Mouse (Mus musculus): ENCODE data around the gene Dhrs13. TPM values are rescaled to one million over a fixed set of nuclear protein-coding genes. Genes with fewer than 3 reads are reported as not detected.

Gene Dhrs13
- polyA plus RNA-seq, 1 experiment from 2014 or later: 18.0 TPM

DNA sequence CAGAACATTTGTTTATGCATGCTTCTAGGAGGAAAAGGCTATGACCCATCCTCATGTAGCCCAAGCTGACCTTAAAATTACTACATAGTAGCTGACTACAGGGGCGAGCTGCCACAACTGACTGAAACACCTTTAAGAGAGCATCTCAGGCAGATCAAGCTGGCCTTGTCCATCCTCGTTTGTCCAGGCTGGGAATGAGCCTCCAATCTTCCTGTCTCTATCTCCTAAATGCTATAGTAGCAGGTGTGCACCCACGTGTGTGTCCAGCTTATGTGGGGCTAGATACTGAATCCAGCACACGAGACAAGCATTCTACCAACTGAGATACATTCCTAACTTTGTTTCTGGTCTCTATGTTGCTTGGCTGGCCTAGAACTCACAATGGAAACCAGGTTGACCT lies 42.6 kb downstream of the Dhrs13 start:
- H3K9me3 ChIP-seq: no peaks in the 10 kb centered on the region
- H3K27ac ChIP-seq: no peak overlapping the region
- no peak overlapping the region for H3K9ac ChIP-seq
- no peak overlapping the region for H3K4me3 ChIP-seq (replicated peaks)
- H3K4me1 ChIP-seq (replicated peaks): peaks cover 7% of the 10 kb centered on the region; the same call in 1 of the 2 replicates
- ATAC-seq: no peak
- H3K36me3 ChIP-seq: peaks cover 31% of the 10 kb centered on the region
- 86% methylated on average over 4 of the region's 4 CpGs for WGBS
- H3K4me2 ChIP-seq (replicated peaks): no peak overlapping the region
- no peaks in the 10 kb centered on the region for H3K27me3 ChIP-seq (replicated peaks)

DNA sequence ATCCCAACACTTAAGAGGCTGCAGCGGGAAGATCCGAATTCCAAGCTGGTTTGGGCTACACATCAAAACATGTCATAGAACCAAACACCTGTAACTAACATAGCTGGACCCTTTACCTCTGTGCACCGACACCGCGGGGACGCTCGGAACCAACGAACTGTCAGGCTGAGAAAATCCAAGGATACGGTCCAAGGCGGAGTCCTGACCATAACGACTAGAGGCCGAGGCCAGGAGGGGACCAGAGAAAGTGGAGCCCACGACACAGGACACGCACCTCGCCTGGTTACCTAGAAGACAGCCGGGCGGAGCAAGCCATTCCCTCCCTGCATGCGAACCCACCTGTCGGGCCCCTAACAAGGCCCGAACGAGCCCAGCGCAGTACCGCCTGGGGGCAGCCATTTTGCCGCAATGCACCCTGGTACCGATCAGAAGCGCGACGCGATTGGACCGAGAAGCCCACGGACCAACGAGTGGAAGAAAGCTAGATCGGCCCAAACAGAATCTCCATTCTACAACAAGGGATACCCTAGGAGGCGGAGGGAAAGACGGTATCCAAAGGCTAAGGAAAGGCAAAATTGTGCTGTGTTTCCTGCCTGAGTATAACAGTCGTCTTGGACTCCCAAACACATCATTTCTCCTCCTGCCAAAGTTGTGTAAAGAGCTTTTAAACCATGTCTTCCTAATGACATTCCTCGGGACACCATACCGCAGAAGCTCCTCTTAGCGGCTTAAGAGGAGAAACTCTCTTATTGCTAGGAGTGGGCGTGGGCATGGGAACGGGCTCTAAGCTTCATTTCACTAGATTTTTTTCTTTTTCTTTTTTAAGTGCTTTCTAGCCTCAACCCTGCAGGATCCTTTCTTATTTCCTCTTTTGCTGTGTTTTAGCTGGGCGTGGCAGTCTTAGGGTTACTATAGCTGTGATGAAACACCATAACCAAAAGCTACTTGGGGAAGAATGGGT lies 48.2 kb downstream of the Dhrs13 start, which contains the start of gene Eral1:
Eral1 (minus strand) TSS at position 423 of the 961 bp plus-strand sequence.
- Histone ChIP-seq H3K9me3 (no peaks in the 10 kb centered on the region), H3K36me3 (peaks cover 12% of the 10 kb centered on the region)
- WGBS: 1% methylated on average over 42 of the region's 42 CpGs

DNA sequence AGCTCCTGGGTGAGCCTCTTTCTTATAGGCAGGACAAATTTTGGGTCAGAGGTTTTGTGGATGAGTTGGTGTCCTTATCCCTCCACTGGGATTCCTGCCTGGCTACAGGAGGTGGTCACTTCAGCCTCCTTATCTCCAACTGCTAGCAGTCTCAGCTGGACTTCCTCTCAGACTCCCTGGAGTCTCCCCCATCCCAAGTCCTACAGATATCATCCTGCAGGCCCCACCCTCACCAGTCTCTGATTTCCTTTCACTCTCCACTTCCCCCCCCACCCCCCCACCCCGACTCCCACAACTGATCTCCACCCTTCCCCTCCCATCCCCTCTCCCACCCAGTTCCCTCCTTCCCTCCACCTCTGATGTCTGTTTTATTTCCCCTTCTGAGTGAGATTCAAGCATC lies 51.5 kb downstream of the Dhrs13 start:
- no peak overlapping the region for H3K9ac ChIP-seq
- peaks cover 12% of the 10 kb centered on the region for H3K4me1 ChIP-seq (replicated peaks)
- no peak overlapping the region for H3K4me2 ChIP-seq (replicated peaks)
- H3K4me3 ChIP-seq (replicated peaks): no peak overlapping the region
- no peak overlapping the region for H3K27ac ChIP-seq
- WGBS: 55% methylated on average over 1 of the region's 1 CpGs
- no peaks in the 10 kb centered on the region for H3K36me3 ChIP-seq
- no peak for ATAC-seq
- no peaks in the 10 kb centered on the region for H3K9me3 ChIP-seq
- H3K27me3 ChIP-seq (replicated peaks): no peaks in the 10 kb centered on the region

More for the DNA sequence above, 48.2 kb downstream of the Dhrs13 start, which contains the start of gene Eral1:
- Histone ChIP-seq H3K4me2 (replicated peaks) (peak within 1 kb of the TSS; percentile 69), H3K9ac (peak within 1 kb of the TSS; percentile 87), H3K4me3 (replicated peaks) (peak within 1 kb of the TSS; percentile 85), H3K27me3 (replicated peaks) (no peaks in the 10 kb centered on the region), H3K4me1 (replicated peaks) (peaks cover 12% of the 10 kb centered on the region), H3K27ac (peak within 1 kb of the TSS; percentile 27)
- ATAC-seq: peak; percentile 98

GRCm38 (mm10) chr11:78086925-78087479 lies 54.9 kb downstream of the Dhrs13 start:
- Histone ChIP-seq H3K4me1 (replicated peaks) (no peaks in the 10 kb centered on the region), H3K4me2 (replicated peaks) (no peak overlapping the region), H3K4me3 (replicated peaks) (no peak overlapping the region), H3K36me3 (no peaks in the 10 kb centered on the region), H3K27me3 (replicated peaks) (no peaks in the 10 kb centered on the region), H3K27ac (no peak overlapping the region), H3K9ac (no peak overlapping the region), H3K9me3 (no peaks in the 10 kb centered on the region)
- WGBS: 73% methylated on average over 4 of the region's 4 CpGs
- ATAC-seq: no peak

MicroRNA genes within 50 kb of the gene (microRNA counts, 519-probe panel; counts per million panel counts)
- microRNA mmu-miR-144: 3,678 counts per million, percentile 89 among the panel's probes with 10 or more counts
- microRNA mmu-miR-451: 3,261 counts per million, percentile 82 among the panel's probes with 10 or more counts

Other genes with a start within 250 kb of the Dhrs13 start
- gene Gm10277, start 244.5 kb upstream of the Dhrs13 start, polyA plus RNA-seq (2015; fragmentation: Nextera tagmentation; extraction: Ambion mirVana): 0.93 and 1.5 TPM in 2 replicates
- 29.8 and 36.1 TPM in 2 replicates for gene Pipox, start 138.2 kb upstream of the Dhrs13 start, polyA plus RNA-seq (2015; fragmentation: Nextera tagmentation; extraction: Ambion mirVana)
- gene Sez6, start 101.5 kb upstream of the Dhrs13 start, polyA plus RNA-seq (2015; fragmentation: Nextera tagmentation; extraction: Ambion mirVana): 0.95 and 1.2 TPM in 2 replicates
- gene Phf12, start 49.5 kb upstream of the Dhrs13 start, polyA plus RNA-seq (2015; fragmentation: Nextera tagmentation; extraction: Ambion mirVana): 12.8 and 13.5 TPM in 2 replicates
- 44.0 and 44.2 TPM in 2 replicates for gene Flot2, start 5.7 kb downstream of the Dhrs13 start, polyA plus RNA-seq (2015; fragmentation: Nextera tagmentation; extraction: Ambion mirVana)
- gene Eral1, start 48.1 kb downstream of the Dhrs13 start, polyA plus RNA-seq (2015; fragmentation: Nextera tagmentation; extraction: Ambion mirVana): 30.8 and 31.6 TPM in 2 replicates
- 13.1 and 13.3 TPM in 2 replicates for gene Fam222b, start 62.4 kb downstream of the Dhrs13 start, polyA plus RNA-seq (2015; fragmentation: Nextera tagmentation; extraction: Ambion mirVana)
- 74.7 and 77.2 TPM in 2 replicates for gene Traf4, start 133.3 kb downstream of the Dhrs13 start, polyA plus RNA-seq (2015; fragmentation: Nextera tagmentation; extraction: Ambion mirVana)
- 14.4 and 17.1 TPM in 2 replicates for gene Nek8, start 144.4 kb downstream of the Dhrs13 start, polyA plus RNA-seq (2015; fragmentation: Nextera tagmentation; extraction: Ambion mirVana)
- gene Tlcd1, start 144.4 kb downstream of the Dhrs13 start, polyA plus RNA-seq (2015; fragmentation: Nextera tagmentation; extraction: Ambion mirVana): 39.1 and 39.8 TPM in 2 replicates
- 1,310 and 1,463 TPM in 2 replicates for gene Rpl23a, start 151.3 kb downstream of the Dhrs13 start, polyA plus RNA-seq (2015; fragmentation: Nextera tagmentation; extraction: Ambion mirVana)
- 87.9 and 91.4 TPM in 2 replicates for gene Rab34, start 156.2 kb downstream of the Dhrs13 start, polyA plus RNA-seq (2015; fragmentation: Nextera tagmentation; extraction: Ambion mirVana)
- gene Proca1, start 161.1 kb downstream of the Dhrs13 start, polyA plus RNA-seq (2015; fragmentation: Nextera tagmentation; extraction: Ambion mirVana): 2.6 and 3.1 TPM in 2 replicates
- 70.2 and 79.0 TPM in 2 replicates for gene Sdf2, start 213.5 kb downstream of the Dhrs13 start, polyA plus RNA-seq (2015; fragmentation: Nextera tagmentation; extraction: Ambion mirVana)
- gene Supt6, start 213.7 kb downstream of the Dhrs13 start, polyA plus RNA-seq (2015; fragmentation: Nextera tagmentation; extraction: Ambion mirVana): 21.0 and 22.7 TPM in 2 replicates
- 68.6 and 71.1 TPM in 2 replicates for gene 2610507B11Rik, start 229.5 kb downstream of the Dhrs13 start, polyA plus RNA-seq (2015; fragmentation: Nextera tagmentation; extraction: Ambion mirVana)

Measured in intestine, embryonic 15.5 days (tissue).